Comparison of ENCODE assay signal across 8 mouse cellular contexts in genomic region chr14:121220723-121221122, GRCm38 (mm10).
A peak's percentile ranks its signal among the peaks of the same experiment; 100 is the strongest.
DNase-seq lines count a peak whose midpoint lies in the region; ATAC-seq and TF ChIP-seq lines count a peak whose summit lies in the region.

No protein-coding gene starts in this region.

- no peak overlapping the region for H3K4me2 ChIP-seq in forebrain, embryonic 12.5 days
- H3K4me2 ChIP-seq in kidney, postnatal 0 days (ENCODE audit: low read length): no peak overlapping the region

- no peak overlapping the region for H3K4me3 ChIP-seq in forebrain, embryonic 12.5 days (replicated peaks)
- no peak overlapping the region for H3K4me3 ChIP-seq in forebrain, embryonic 10.5 days
- no peak overlapping the region for H3K4me3 ChIP-seq in kidney, postnatal 0 days (replicated peaks; ENCODE audit: low read depth, low read length)

- no peaks in the 10 kb centered on the region for H3K27me3 ChIP-seq in forebrain, embryonic 12.5 days
- H3K27me3 ChIP-seq in forebrain, embryonic 10.5 days (ENCODE audit: poor library complexity, severe bottlenecking): no peaks in the 10 kb centered on the region
- H3K27me3 ChIP-seq in kidney, postnatal 0 days (ENCODE audit: insufficient read depth, low read length): no peaks in the 10 kb centered on the region

- peak; percentile 58; the same call in 1 of the 2 replicates for ATAC-seq in forebrain, embryonic 12.5 days (ENCODE audit: low FRiP score)
- 0 out of 2 replicates have a peak, but pooled peaks have one; percentile 3 for ATAC-seq in kidney, postnatal 0 days (replicated peaks; ENCODE audit: low FRiP score, low read depth)
- peak; percentile 47; the same call in 1 of the 2 replicates for ATAC-seq in megakaryocyte, adult 5-6 weeks (ENCODE audit: poor library complexity, severe bottlenecking)

- peak; percentile 58 for TF ChIP-seq CTCF in brain, embryonic 14.5 days (IDR thresholded peaks at IDR 0.05; ENCODE audit: borderline replicate concordance, extremely low read depth, insufficient read depth, insufficient read length)
- TF ChIP-seq CTCF in kidney, postnatal 0 days (IDR thresholded peaks at IDR 0.05; ENCODE audit: low read depth): peak; percentile 78

- H3K9ac ChIP-seq in forebrain, embryonic 12.5 days: no peak overlapping the region
- H3K9ac ChIP-seq in kidney, postnatal 0 days (ENCODE audit: low read depth, low read length): no peak overlapping the region

- no peaks in the 10 kb centered on the region for H3K9me3 ChIP-seq in forebrain, embryonic 12.5 days
- no peaks in the 10 kb centered on the region; the same call in 1 of the 2 replicates for H3K9me3 ChIP-seq in forebrain, embryonic 10.5 days
- no peaks in the 10 kb centered on the region for H3K9me3 ChIP-seq in kidney, postnatal 0 days (replicated peaks; ENCODE audit: low read length)

- H3K36me3 ChIP-seq in forebrain, embryonic 12.5 days (replicated peaks): peaks cover 33% of the 10 kb centered on the region
- peaks cover 46% of the 10 kb centered on the region for H3K36me3 ChIP-seq in forebrain, embryonic 10.5 days (replicated peaks)
- peaks cover 14% of the 10 kb centered on the region for H3K36me3 ChIP-seq in kidney, postnatal 0 days (ENCODE audit: insufficient read depth, low read length)

- WGBS in forebrain, embryonic 12.5 days: 82% methylated on average over 5 of the region's 5 CpGs
- WGBS in forebrain, embryonic 10.5 days: 89% methylated on average over 5 of the region's 5 CpGs
- 88% methylated on average over 5 of the region's 5 CpGs for WGBS in kidney, postnatal 0 days

- H3K27ac ChIP-seq in forebrain, embryonic 12.5 days: no peak overlapping the region
- no peak overlapping the region for H3K27ac ChIP-seq in forebrain, embryonic 10.5 days
- H3K27ac ChIP-seq in kidney, postnatal 0 days: no peak overlapping the region

- TF ChIP-seq POLR2A in brain, embryonic 14.5 days (IDR thresholded peaks at IDR 0.05; ENCODE audit: borderline replicate concordance, extremely low read depth, insufficient read depth, insufficient read length, poor library complexity, severe bottlenecking): no peak

- peaks cover 9% of the 10 kb centered on the region; the same call in 1 of the 2 replicates for H3K4me1 ChIP-seq in forebrain, embryonic 12.5 days
- no peaks in the 10 kb centered on the region for H3K4me1 ChIP-seq in forebrain, embryonic 10.5 days
- H3K4me1 ChIP-seq in kidney, postnatal 0 days (replicated peaks; ENCODE audit: insufficient read depth, low read length): peaks cover 5% of the 10 kb centered on the region; the same call in 1 of the 2 replicates

- no peak for DNase-seq in forebrain, embryonic 10.5 days (ENCODE audit: extremely low spot score, low spot score)
- peak; percentile 45 for DNase-seq in A20 (ENCODE audit: low read depth, low spot score)
- peak; percentile 77 for DNase-seq in brain, embryonic 14.5 days (ENCODE audit: low read depth)
- DNase-seq in frontal cortex, postnatal 36 days (ENCODE audit: low spot score in 2 of 2): peak; percentile 45 to 51
- DNase-seq in kidney, postnatal 0 days (ENCODE audit: low spot score): peak; percentile 62
- DNase-seq in skeletal muscle tissue, adult 2 months (ENCODE audit: low read depth, low spot score): peak; percentile 56

Comparison
In these comparisons a context has a peak if more than half of its experiments do, and no peak if none do; other contexts are left out.
1. ATAC-seq: peak in every context shown above with its lines; median percentile 58 in forebrain, embryonic 12.5 days; 47 in megakaryocyte, adult 5-6 weeks; 3 in kidney, postnatal 0 days.